Mouse (Mus musculus) liver, embryonic 14.5 days (tissue): ENCODE results near the gene Crcp. TPM values are rescaled to one million over a fixed set of nuclear protein-coding genes. Genes with fewer than 3 reads are reported as not detected.

Experiments
- ATAC-seq: fragments of 200-750 bp; cut with Nextera tagmentation; 2 replicates; pipeline ENCODE4 v1.8.0; 2017; ENCODE audit warnings: moderate number of reproducible peaks, mild to moderate bottlenecking, moderate library complexity; ENCODE audit not compliant: insufficient read depth
- DNase-seq, 3 experiments: peaks; one replicate each; pipeline ENCODE4 v3.0.0-alpha.2; 2012 to 2013; ENCODE audit warnings: low read depth in 3 of 3, low spot score in 3 of 3
- H3K27ac ChIP-seq: fragments of 300-500 bp; sonication (generic); 2 replicates; pipeline ENCODE4 v1.5.1; 2014; ENCODE audit warnings: moderate library complexity, mild to moderate bottlenecking, control low read depth, inconsistent platforms
- H3K27me3 ChIP-seq: fragments of 300-500 bp; sonication (generic); 2 replicates; pipeline ENCODE4 v1.6.1; 2014; ENCODE audit warnings: mild to moderate bottlenecking, low read length, moderate library complexity; ENCODE audit not compliant: control insufficient read depth, insufficient read depth
- H3K36me3 ChIP-seq: fragments of 300-500 bp; sonication (generic); replicated peaks from 2 replicates; pipeline ENCODE4 v1.6.1; 2014; ENCODE audit warnings: low read depth; ENCODE audit not compliant: control insufficient read depth, insufficient read depth
- H3K4me1 ChIP-seq, 2 experiments: fragments of 200-500 bp in 1 of 2; fragments of 300-500 bp in 1 of 2; sonication (generic) in 1 of 2; replicated peaks; 2 replicates each; pipeline ENCODE4 v1.6.1; 2012 to 2014; ENCODE audit warnings: antibody characterized with exemption in 1 of 2, inconsistent platforms in 1 of 2, low read length in 1 of 2; ENCODE audit not compliant: control insufficient read depth in 2 of 2, insufficient read depth in 2 of 2
- H3K4me2 ChIP-seq: fragments of 300-500 bp; sonication (generic); 2 replicates; pipeline ENCODE4 v1.6.1; 2014; ENCODE audit warnings: low read depth, mild to moderate bottlenecking, control low read depth, moderate library complexity
- H3K4me3 ChIP-seq, 2 experiments: fragments of 200-500 bp in 1 of 2; fragments of 300-500 bp in 1 of 2; sonication (generic) in 1 of 2; 2 replicates each; pipeline ENCODE4 v1.5.1; 2012 to 2014; ENCODE audit warnings: low read depth in 2 of 2, low read length in 2 of 2, mild to moderate bottlenecking in 2 of 2, control low read depth in 1 of 2, inconsistent platforms in 1 of 2, moderate library complexity in 1 of 2; ENCODE audit not compliant: insufficient read depth in 1 of 2
- H3K9ac ChIP-seq: fragments of 300-500 bp; sonication (generic); replicated peaks from 2 replicates; pipeline ENCODE4 v1.6.1; 2014; ENCODE audit warnings: mild to moderate bottlenecking, control low read depth, moderate library complexity
- H3K9me3 ChIP-seq: fragments of 300-500 bp; sonication (generic); 2 replicates; pipeline ENCODE4 v1.6.1; 2016; ENCODE audit warnings: low read length, mixed read lengths; ENCODE audit not compliant: control insufficient read depth
- CTCF ChIP-seq: IDR thresholded peaks from 2 replicates; pipeline ENCODE4 v1.5.1; 2016; ENCODE audit warnings: antibody characterized with exemption, low read depth, control low read depth
- EP300 ChIP-seq: IDR thresholded peaks from 2 replicates; pipeline ENCODE4 v1.6.1; 2016; ENCODE audit warnings: antibody characterized with exemption, low read depth
- WGBS: fragments of 180-500 bp; shearing (Covaris S2); extraction: QIAGEN DNeasy Blood & Tissue Kit; methylation state at CpG from one replicate; pipeline ENCODE4 v1.1.7; 2014; ENCODE audit not compliant: insufficient replicate concordance; 5-methylcytosine and 5-hydroxymethylcytosine counted together
- polyA plus RNA-seq, 2 experiments: library from polyadenylated mRNA; depleted of rRNA in 1 of 2; stranded (reverse) in 1 of 2; unstranded in 1 of 2; fragments of >200 nt; fragmentation: Nextera tagmentation in 1 of 2; extraction: Ambion mirVana in 1 of 2; gene quantifications; 2 replicates each; pipeline versions ENCODE4 v1.2.1 to v1.2.3; 2012 to 2014

Gene Crcp
- 8.6 and 15.8 TPM in 2 replicates for polyA plus RNA-seq (2012; rRNA removed)
- polyA plus RNA-seq (2014; fragmentation: Nextera tagmentation; extraction: Ambion mirVana): 14.7 and 16.1 TPM in 2 replicates

GRCm38 (mm10) chr5:130029142-130029897 lies at the start of gene Crcp, which contains the start of gene Asl:
Crcp (plus strand) TSS chr5:130029290.
Asl (minus strand) TSS chr5:130029247.
- Histone ChIP-seq H3K36me3 (no peaks in the 10 kb centered on the region), H3K4me3 (peak within 1 kb of the TSS; percentile 92 to 96), H3K9me3 (no peaks in the 10 kb centered on the region), H3K4me2 (peak within 1 kb of the TSS; percentile 87), H3K9ac (peak within 1 kb of the TSS; percentile 91), H3K4me1 (peaks cover 6 to 22% of the 10 kb centered on the region in 2 experiments), H3K27ac (peak within 1 kb of the TSS; percentile 80), H3K27me3 (no peaks in the 10 kb centered on the region)
- ATAC-seq (peak; percentile 81), DNase-seq (peak; percentile 65 to 69 (median 66))
- 2% methylated on average over 51 of the region's 51 CpGs for WGBS
- no peak for TF ChIP-seq EP300
- no peak for TF ChIP-seq CTCF

DNA sequence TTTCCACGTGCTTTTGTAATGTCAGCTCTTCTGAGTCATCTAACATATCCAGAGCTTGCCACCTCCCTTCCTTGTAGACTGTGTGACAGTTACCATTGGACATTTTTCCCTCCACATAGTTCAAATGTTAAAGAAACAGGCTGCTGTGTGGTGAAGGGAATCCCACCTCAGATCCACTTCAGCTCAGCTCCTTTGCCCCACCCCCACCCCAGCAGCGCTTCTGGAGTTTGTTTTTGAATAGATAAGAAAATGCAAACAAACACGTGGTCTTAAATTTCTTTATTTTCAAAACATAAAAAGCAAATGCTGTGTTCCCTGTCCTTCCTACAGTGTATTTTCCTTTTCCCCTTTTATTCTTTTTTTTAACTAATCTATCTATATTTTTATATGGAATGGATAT lies 48.9 kb upstream of the Crcp start:
- H3K9ac ChIP-seq: peak overlapping the region; percentile 61
- peak overlapping the region; percentile 62 for H3K4me2 ChIP-seq
- H3K27ac ChIP-seq: peak overlapping the region; percentile 91

DNA sequence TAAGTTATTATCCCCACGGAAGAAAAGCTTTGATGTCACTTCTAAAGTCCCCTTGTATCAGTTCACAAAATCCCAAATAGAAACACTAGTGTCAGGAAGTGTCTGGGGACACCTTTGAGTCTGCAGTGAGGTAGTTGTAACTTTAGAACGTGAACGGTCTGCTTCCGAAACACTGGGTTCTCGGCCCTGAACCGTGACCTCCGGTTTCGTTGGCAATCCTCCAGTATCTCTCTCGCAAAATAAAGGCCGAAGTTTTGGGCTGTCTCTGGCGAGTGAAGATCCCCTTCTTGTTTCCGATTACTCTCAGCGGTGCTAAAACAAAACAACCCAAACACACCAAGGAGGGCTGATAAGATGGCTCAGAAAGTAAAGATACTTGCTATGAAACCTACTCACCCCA lies 39.7 kb upstream of the Crcp start:
- Histone ChIP-seq H3K9ac (no peak overlapping the region), H3K27me3 (no peaks in the 10 kb centered on the region), H3K36me3 (peaks cover 17% of the 10 kb centered on the region), H3K9me3 (no peaks in the 10 kb centered on the region), H3K27ac (no peak overlapping the region), H3K4me3 (no peak overlapping the region), H3K4me2 (no peak overlapping the region), H3K4me1 (peaks cover 27 to 31% of the 10 kb centered on the region in 2 experiments)
- no peak for DNase-seq
- TF ChIP-seq EP300 (no peak), CTCF (no peak)
- no peak for ATAC-seq
- WGBS: 83% methylated on average over 13 of the region's 13 CpGs

More for the DNA sequence above, 48.9 kb upstream of the Crcp start:
- TF ChIP-seq CTCF: no peak
- peak; percentile 49; the same call in 1 of the 2 replicates for TF ChIP-seq EP300
- H3K9me3 ChIP-seq: no peaks in the 10 kb centered on the region
- H3K27me3 ChIP-seq: no peaks in the 10 kb centered on the region
- H3K36me3 ChIP-seq: peaks cover 13% of the 10 kb centered on the region
- peak in 1 of 3 experiments; percentile 64 for DNase-seq
- H3K4me3 ChIP-seq: peak overlapping the region; percentile 14 to 28; a peak in 2 of 4 replicates
- ATAC-seq: peak; percentile 39; the same call in 1 of the 2 replicates
- 34% methylated on average over 3 of the region's 3 CpGs for WGBS
- H3K4me1 ChIP-seq: peaks cover 46 to 47% of the 10 kb centered on the region in 2 experiments

DNA sequence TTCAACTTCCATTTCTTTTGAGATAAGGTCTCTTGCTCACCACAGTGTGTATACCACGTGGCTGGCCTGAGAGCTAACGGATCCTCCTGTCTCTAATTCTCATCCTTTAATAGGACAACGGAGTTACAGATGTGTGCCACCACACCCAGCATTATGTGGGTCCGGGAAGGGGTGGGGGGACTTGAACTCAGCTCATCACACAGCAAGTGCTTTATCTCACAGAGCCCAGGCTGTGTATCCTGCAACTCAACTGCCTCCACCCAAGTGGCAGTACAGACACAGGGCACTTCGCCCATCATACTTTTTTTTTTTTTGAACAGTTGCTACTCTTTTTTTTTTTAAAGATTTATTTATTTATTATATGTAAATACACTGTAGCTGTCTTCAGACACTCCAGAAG lies 37.2 kb upstream of the Crcp start:
- Histone ChIP-seq H3K27ac (peak overlapping the region; percentile 19), H3K4me1 (peaks cover 27 to 31% of the 10 kb centered on the region in 2 experiments), H3K9ac (no peak overlapping the region), H3K27me3 (no peaks in the 10 kb centered on the region), H3K36me3 (peaks cover 15% of the 10 kb centered on the region), H3K4me2 (peak overlapping the region; percentile 6), H3K9me3 (no peaks in the 10 kb centered on the region), H3K4me3 (peak overlapping the region in 1 of 2 experiments; percentile 34; a peak in 1 of 4 replicates)
- peak; percentile 61 to 68 (median 67) for DNase-seq
- WGBS: 23% methylated on average over 5 of the region's 5 CpGs
- peak; percentile 88 for ATAC-seq
- TF ChIP-seq CTCF (peak; percentile 27), EP300 (peak; percentile 41; the same call in 1 of the 2 replicates)

GRCm38 (mm10) chr5:129993374-129993773 lies 35.7 kb upstream of the Crcp start:
- Histone ChIP-seq H3K9ac (peak overlapping the region; percentile 51), H3K36me3 (peaks cover 11% of the 10 kb centered on the region), H3K27ac (peak overlapping the region; percentile 76)

More at GRCm38 (mm10) chr5:129993374-129993773, 35.7 kb upstream of the Crcp start:
- Histone ChIP-seq H3K4me2 (peak overlapping the region; percentile 38), H3K4me3 (peak overlapping the region; percentile 33 to 42), H3K9me3 (no peaks in the 10 kb centered on the region), H3K4me1 (peaks cover 30 to 36% of the 10 kb centered on the region in 2 experiments), H3K27me3 (no peaks in the 10 kb centered on the region)
- 64% methylated on average over 14 of the region's 14 CpGs for WGBS
- peak; percentile 59 for ATAC-seq
- no peak for DNase-seq
- TF ChIP-seq CTCF (no peak), EP300 (peak; percentile 44)
